Mouse (Mus musculus): ENCODE measurements around the gene Ubxn11. TPM values are rescaled to one million over a fixed set of nuclear protein-coding genes. Genes with fewer than 3 reads are reported as not detected.
"Not testable (repeated sequence)": the region's sequence is repeated elsewhere in the genome, so short reads cannot be mapped to it uniquely, and the experiment has no call there.

Gene Ubxn11
- total and polyA plus RNA-seq, 3 experiments: 5.4 to 11.9 TPM; not detected in 1

DNA sequence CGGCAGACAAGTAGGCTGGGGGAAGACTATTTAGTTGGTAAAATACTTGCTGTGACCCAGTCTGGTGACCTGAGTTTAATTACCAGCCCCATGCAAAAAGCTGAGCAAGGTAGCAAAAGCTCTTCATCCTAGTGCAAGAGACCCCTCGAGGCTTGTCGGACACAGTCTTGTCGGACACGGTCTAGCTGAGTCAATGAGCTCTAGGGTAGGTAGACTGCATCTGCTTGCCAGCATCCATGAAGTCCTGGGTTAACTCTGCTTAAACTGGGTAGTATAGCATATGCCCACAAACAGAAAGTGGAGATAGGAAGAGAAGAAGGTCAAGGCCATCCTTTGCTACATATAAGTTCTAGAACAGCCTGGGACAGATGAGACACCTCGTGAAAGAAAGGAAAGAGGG lies 56.4 kb downstream of the Ubxn11 start:
- no peaks in the 10 kb centered on the region for H3K27me3 ChIP-seq (ENCODE audit: control insufficient read depth in 1 of 2, insufficient read depth in 2 of 2, low read length in 2 of 2)
- DNase-seq (ENCODE audit: low read depth, low spot score): no peak

DNA sequence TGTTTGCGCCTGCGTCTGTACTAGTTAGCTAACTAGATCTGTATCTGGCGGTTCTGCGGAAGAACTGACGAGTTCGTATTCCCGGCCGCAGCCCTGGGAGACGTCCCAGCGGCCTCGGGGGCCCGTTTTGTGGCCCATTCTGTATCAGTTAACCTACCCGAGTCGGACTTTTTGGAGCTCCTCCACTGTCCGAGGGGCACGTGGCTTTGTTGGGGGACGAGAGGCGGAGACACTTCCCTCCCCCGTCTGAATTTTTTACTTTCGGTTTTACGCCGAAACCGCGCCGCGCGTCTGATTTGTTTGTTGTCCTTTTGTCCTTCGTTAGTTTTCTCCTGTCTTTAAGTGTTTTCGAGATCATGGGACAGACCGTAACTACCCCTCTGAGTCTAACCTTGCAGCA lies 57.7 kb downstream of the Ubxn11 start:
- not testable (repeated sequence) for DNase-seq (ENCODE audit: low read depth, low spot score); H3K79me2 ChIP-seq (ENCODE audit: control insufficient read depth, insufficient read depth, low read length, poor library complexity); H3K9ac ChIP-seq (ENCODE audit: control insufficient read depth, low read depth, low read length, poor library complexity, severe bottlenecking); H3K4me1 ChIP-seq (ENCODE audit: control insufficient read depth in 1 of 2, insufficient read depth in 2 of 2, low read length in 2 of 2); H3K27ac ChIP-seq (ENCODE audit: control insufficient read depth, low read depth, low read length); H3K27me3 ChIP-seq (ENCODE audit: control insufficient read depth in 1 of 2, insufficient read depth in 2 of 2, low read length in 2 of 2); H3K4me3 ChIP-seq (ENCODE audit: control insufficient read depth in 1 of 2, insufficient read depth in 1 of 2, low read depth in 2 of 2, low read length in 2 of 2); H3K9me3 ChIP-seq (replicated peaks; ENCODE audit: insufficient read depth, low read length)
- peaks cover 0 to 19% of the 10 kb centered on the region in 2 experiments; a peak in 2 of 4 replicates for H3K36me3 ChIP-seq (ENCODE audit: control insufficient read depth in 1 of 2, insufficient read depth in 2 of 2, low read length in 2 of 2)

More for the DNA sequence above, 56.4 kb downstream of the Ubxn11 start:
- Histone ChIP-seq H3K4me1 (ENCODE audit: control insufficient read depth in 1 of 2, insufficient read depth in 2 of 2, low read length in 2 of 2) (no peaks in the 10 kb centered on the region), H3K27ac (ENCODE audit: control insufficient read depth, low read depth, low read length) (no peak overlapping the region), H3K9me3 (replicated peaks; ENCODE audit: insufficient read depth, low read length) (no peaks in the 10 kb centered on the region), H3K36me3 (ENCODE audit: control insufficient read depth in 1 of 2, insufficient read depth in 2 of 2, low read length in 2 of 2) (peaks cover 0 to 16% of the 10 kb centered on the region in 2 experiments; a peak in 2 of 4 replicates), H3K9ac (ENCODE audit: control insufficient read depth, low read depth, low read length, poor library complexity, severe bottlenecking) (no peak overlapping the region), H3K4me3 (ENCODE audit: control insufficient read depth in 1 of 2, insufficient read depth in 1 of 2, low read depth in 2 of 2, low read length in 2 of 2) (no peak overlapping the region), H3K79me2 (ENCODE audit: control insufficient read depth, insufficient read depth, low read length, poor library complexity) (no peaks in the 10 kb centered on the region)
- TF ChIP-seq USF2 (IDR thresholded peaks at IDR 0.05; ENCODE audit: borderline replicate concordance in 1 of 2, insufficient read depth in 1 of 2, low read depth in 1 of 2, low read length in 2 of 2): no peak
- TF ChIP-seq CTCF (IDR thresholded peaks at IDR 0.05 in 2 of 3, conservative IDR thresholded peaks at IDR 0.05 in 1 of 3; ENCODE audit: control insufficient read depth in 1 of 3, insufficient read depth in 1 of 3, low read depth in 2 of 3, low read length in 3 of 3, poor library complexity in 1 of 3, severe bottlenecking in 1 of 3): no peak
- no peak for TF ChIP-seq NELFE (IDR thresholded peaks at IDR 0.05; ENCODE audit: low read depth, low read length)
- TF ChIP-seq KAT2A (conservative IDR thresholded peaks at IDR 0.05; ENCODE audit: low read depth, low read length): no peak

DNA sequence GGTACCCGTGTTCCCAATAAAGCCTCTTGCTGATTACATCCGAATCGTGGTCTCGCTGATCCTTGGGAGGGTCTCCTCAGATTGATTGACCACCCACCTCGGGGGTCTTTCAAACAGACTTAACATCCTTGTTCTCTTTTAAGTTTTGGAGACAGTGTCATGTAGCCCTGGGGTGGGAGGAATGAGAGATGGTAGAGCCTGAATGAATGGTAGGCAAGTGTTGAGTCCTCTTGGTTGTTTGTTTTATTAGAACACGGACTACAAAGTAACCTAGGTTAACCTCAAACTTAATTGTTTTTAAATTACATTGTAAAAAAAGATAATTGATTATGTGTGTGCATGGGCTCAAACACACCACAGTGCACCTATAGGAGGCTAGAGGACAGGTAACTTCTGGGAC lies 62.2 kb downstream of the Ubxn11 start:
- Histone ChIP-seq H3K27ac (ENCODE audit: control insufficient read depth, low read depth, low read length) (no peak overlapping the region), H3K79me2 (ENCODE audit: control insufficient read depth, insufficient read depth, low read length, poor library complexity) (no peaks in the 10 kb centered on the region), H3K9ac (ENCODE audit: control insufficient read depth, low read depth, low read length, poor library complexity, severe bottlenecking) (no peak overlapping the region), H3K4me1 (ENCODE audit: control insufficient read depth in 1 of 2, insufficient read depth in 2 of 2, low read length in 2 of 2) (peaks cover 6 to 14% of the 10 kb centered on the region in 2 experiments; a peak in 3 of 4 replicates), H3K36me3 (ENCODE audit: control insufficient read depth in 1 of 2, insufficient read depth in 2 of 2, low read length in 2 of 2) (peaks cover 5 to 15% of the 10 kb centered on the region in 2 experiments), H3K27me3 (ENCODE audit: control insufficient read depth in 1 of 2, insufficient read depth in 2 of 2, low read length in 2 of 2) (no peaks in the 10 kb centered on the region), H3K9me3 (replicated peaks; ENCODE audit: insufficient read depth, low read length) (no peaks in the 10 kb centered on the region), H3K4me3 (ENCODE audit: control insufficient read depth in 1 of 2, insufficient read depth in 1 of 2, low read depth in 2 of 2, low read length in 2 of 2) (no peak overlapping the region)
- no peak for DNase-seq (ENCODE audit: low read depth, low spot score)
- TF ChIP-seq NRF1 (IDR thresholded peaks at IDR 0.05; ENCODE audit: insufficient read depth, low read depth, low read length, poor library complexity, severe bottlenecking): no peak
- TF ChIP-seq ZC3H11A (IDR thresholded peaks at IDR 0.05; ENCODE audit: low read depth, low read length): no peak
- no peak for TF ChIP-seq EP300 (IDR thresholded peaks at IDR 0.05; ENCODE audit: low read depth in 1 of 2, low read length in 2 of 2)
- TF ChIP-seq GATA1 (IDR thresholded peaks at IDR 0.05; ENCODE audit: low read depth, low read length): no peak
- no peak for TF ChIP-seq UBTF (IDR thresholded peaks at IDR 0.05; ENCODE audit: borderline replicate concordance, insufficient read depth, low read depth, low read length)
- no peak for TF ChIP-seq MEF2A (IDR thresholded peaks at IDR 0.05; ENCODE audit: extremely low read depth, insufficient replicate concordance, low read depth, low read length, poor library complexity, severe bottlenecking)
- TF ChIP-seq MAX (IDR thresholded peaks at IDR 0.05; ENCODE audit: low read length): no peak
- TF ChIP-seq GABPA (IDR thresholded peaks at IDR 0.05; ENCODE audit: low read depth, low read length): no peak
- TF ChIP-seq E2F4 (IDR thresholded peaks at IDR 0.05; ENCODE audit: borderline replicate concordance, low read depth, low read length): no peak
- TF ChIP-seq MXI1 (IDR thresholded peaks at IDR 0.05; ENCODE audit: low read depth, low read length): no peak
- no peak for TF ChIP-seq SMC3 (IDR thresholded peaks at IDR 0.05; ENCODE audit: low read depth, low read length)

Measured in MEL (cell line).